Mouse (Mus musculus) neural tube, embryonic 15.5 days (tissue): Measurements from ENCODE around the gene Ube2o. TPM values are rescaled to one million over a fixed set of nuclear protein-coding genes. Genes with fewer than 3 reads are reported as not detected.

ENCODE experiments used
- ATAC-seq: fragments of 200-750 bp; cut with Nextera tagmentation; 2 replicates; pipeline ENCODE4 v1.8.0; 2017; ENCODE audit warnings: mild to moderate bottlenecking, moderate TSS enrichment, moderate library complexity; ENCODE audit not compliant: low FRiP score
- H3K27ac ChIP-seq: fragments of 300-500 bp; sonication (generic); replicated peaks from 2 replicates; pipeline ENCODE4 v1.5.1; 2015; ENCODE audit warnings: mild to moderate bottlenecking, inconsistent platforms
- H3K27me3 ChIP-seq: fragments of 300-500 bp; sonication (generic); replicated peaks from 2 replicates; pipeline ENCODE4 v1.6.1; 2015; ENCODE audit warnings: inconsistent platforms
- H3K36me3 ChIP-seq: fragments of 300-500 bp; sonication (generic); 2 replicates; pipeline ENCODE4 v1.6.1; 2015; ENCODE audit warnings: inconsistent platforms
- H3K4me1 ChIP-seq: fragments of 300-500 bp; sonication (generic); 2 replicates; pipeline ENCODE4 v1.6.1; 2015; ENCODE audit warnings: inconsistent platforms
- H3K4me2 ChIP-seq: fragments of 300-500 bp; sonication (generic); 2 replicates; pipeline ENCODE4 v1.6.1; 2015; ENCODE audit warnings: inconsistent platforms, mild to moderate bottlenecking, moderate library complexity
- H3K4me3 ChIP-seq: fragments of 300-500 bp; sonication (generic); replicated peaks from 2 replicates; pipeline ENCODE4 v1.5.1; 2015; ENCODE audit warnings: mild to moderate bottlenecking, inconsistent platforms
- H3K9ac ChIP-seq: fragments of 300-500 bp; sonication (generic); replicated peaks from 2 replicates; pipeline ENCODE4 v1.6.1; 2015; ENCODE audit warnings: mild to moderate bottlenecking, inconsistent platforms
- H3K9me3 ChIP-seq: fragments of 300-500 bp; sonication (generic); replicated peaks from 2 replicates; pipeline ENCODE4 v1.6.1; 2016; ENCODE audit warnings: inconsistent platforms
- WGBS: fragments of 180-500 bp; shearing (Covaris S2); methylation state at CpG from one replicate; pipeline ENCODE4 v1.1.7; 2015; ENCODE audit warnings: mixed read lengths; 5-methylcytosine and 5-hydroxymethylcytosine counted together
- polyA plus RNA-seq: library from polyadenylated mRNA; unstranded; fragments of >200 nt; fragmentation: Nextera tagmentation; extraction: Ambion mirVana; gene quantifications from 2 replicates; pipeline ENCODE4 v1.2.1, GENCODE M21; 2015

Gene Ube2o
- polyA plus RNA-seq, 1 experiment from 2014 or later: 32.4 TPM

GRCm38 (mm10) chr11:116592428-116592827 is 11.2 kb upstream of the Ube2o start:
- peak; percentile 77 for ATAC-seq
- H3K4me3 ChIP-seq: no peak overlapping the region
- no peaks in the 10 kb centered on the region for H3K9me3 ChIP-seq
- H3K9ac ChIP-seq: no peak overlapping the region
- H3K4me2 ChIP-seq: no peak overlapping the region
- no peaks in the 10 kb centered on the region for H3K36me3 ChIP-seq
- 0 out of 2 replicates have a peak overlapping the region, but pooled peaks have one; percentile 45 for H3K27ac ChIP-seq
- H3K4me1 ChIP-seq: peaks cover 18% of the 10 kb centered on the region
- H3K27me3 ChIP-seq: no peaks in the 10 kb centered on the region

GRCm38 (mm10) chr11:116591621-116592020 is 10.4 kb upstream of the Ube2o start:
- no peak overlapping the region for H3K4me3 ChIP-seq
- no peaks in the 10 kb centered on the region for H3K9me3 ChIP-seq
- 83% methylated on average over 4 of the region's 4 CpGs for WGBS
- H3K36me3 ChIP-seq: no peaks in the 10 kb centered on the region
- H3K9ac ChIP-seq: no peak overlapping the region
- no peak overlapping the region for H3K27ac ChIP-seq
- H3K4me1 ChIP-seq: peaks cover 25% of the 10 kb centered on the region
- no peak overlapping the region for H3K4me2 ChIP-seq
- no peak for ATAC-seq
- H3K27me3 ChIP-seq: no peaks in the 10 kb centered on the region

GRCm38 (mm10) chr11:116589574-116589973 is 8.3 kb upstream of the Ube2o start:
- peak overlapping the region; percentile 24 for H3K4me2 ChIP-seq
- no peak overlapping the region for H3K4me3 ChIP-seq
- H3K36me3 ChIP-seq: no peaks in the 10 kb centered on the region
- H3K9ac ChIP-seq: no peak overlapping the region
- no peak for ATAC-seq
- H3K4me1 ChIP-seq: peaks cover 26% of the 10 kb centered on the region
- 60% methylated on average over 8 of the region's 8 CpGs for WGBS
- H3K27me3 ChIP-seq: no peaks in the 10 kb centered on the region
- no peaks in the 10 kb centered on the region for H3K9me3 ChIP-seq
- H3K27ac ChIP-seq: no peak overlapping the region

DNA sequence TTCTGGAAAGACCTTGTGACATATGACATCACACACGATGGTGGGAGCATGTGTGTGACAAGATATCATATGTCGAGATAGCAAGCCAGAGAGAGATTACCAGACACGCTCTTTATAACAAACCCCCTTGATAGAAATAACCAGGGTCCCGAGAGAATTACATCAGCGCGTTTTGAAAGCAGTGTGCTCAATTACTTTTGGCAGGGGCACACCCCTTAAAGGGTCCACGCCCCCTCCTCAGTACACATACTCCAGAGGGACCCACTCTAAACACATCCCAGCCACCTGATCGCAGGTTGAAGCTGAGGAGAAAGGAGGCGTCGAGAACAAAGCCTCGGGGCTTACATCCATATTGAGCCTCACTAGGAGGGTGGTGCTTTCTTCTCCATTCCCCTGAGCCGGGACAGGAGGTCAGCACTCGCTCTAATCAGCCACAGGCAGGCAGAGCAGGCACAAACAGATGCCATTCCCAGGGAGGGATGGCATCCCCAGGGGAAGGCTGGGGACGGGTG is 7.8 kb upstream of the Ube2o start:
- Histone ChIP-seq H3K27ac (no peak overlapping the region), H3K4me1 (peaks cover 26% of the 10 kb centered on the region), H3K4me3 (no peak overlapping the region), H3K9me3 (no peaks in the 10 kb centered on the region), H3K27me3 (no peaks in the 10 kb centered on the region), H3K36me3 (no peaks in the 10 kb centered on the region), H3K9ac (no peak overlapping the region), H3K4me2 (peak overlapping the region; percentile 24)
- WGBS: 16% methylated on average over 14 of the region's 14 CpGs
- no peak for ATAC-seq

- peak; percentile 58; the same call in 1 of the 2 replicates for ATAC-seq
- 19% methylated on average over 23 of the region's 23 CpGs for WGBS
- H3K9me3 ChIP-seq: no peaks in the 10 kb centered on the region
- peak overlapping the region; percentile 19 for H3K4me3 ChIP-seq
- H3K27ac ChIP-seq: 0 out of 2 replicates have a peak overlapping the region, but pooled peaks have one; percentile 13
- no peaks in the 10 kb centered on the region for H3K27me3 ChIP-seq
- peak overlapping the region; percentile 47 for H3K4me2 ChIP-seq
- H3K9ac ChIP-seq: no peak overlapping the region
- H3K36me3 ChIP-seq: no peaks in the 10 kb centered on the region
- H3K4me1 ChIP-seq: peaks cover 15% of the 10 kb centered on the region
Observed at GRCm38 (mm10) chr11:116586801-116587631, 5.8 kb upstream of the Ube2o start.

GRCm38 (mm10) chr11:116586310-116586709 is 5.1 kb upstream of the Ube2o start, which contains the start of gene Aanat:
Gene Aanat, plus strand, starts transcription at chr11:116586432.
- H3K9me3 ChIP-seq: no peaks in the 10 kb centered on the region
- no peak within 1 kb of the TSS for H3K9ac ChIP-seq
- WGBS: 62% methylated on average over 5 of the region's 5 CpGs
- peak within 1 kb of the TSS; percentile 47 for H3K4me2 ChIP-seq
- ATAC-seq: no peak
- 0 out of 2 replicates have a peak within 1 kb of the TSS, but pooled peaks have one; percentile 13 for H3K27ac ChIP-seq
- H3K4me1 ChIP-seq: peaks cover 19% of the 10 kb centered on the region
- no peaks in the 10 kb centered on the region for H3K27me3 ChIP-seq
- H3K36me3 ChIP-seq: no peaks in the 10 kb centered on the region
- H3K4me3 ChIP-seq: peak within 1 kb of the TSS; percentile 19

DNA sequence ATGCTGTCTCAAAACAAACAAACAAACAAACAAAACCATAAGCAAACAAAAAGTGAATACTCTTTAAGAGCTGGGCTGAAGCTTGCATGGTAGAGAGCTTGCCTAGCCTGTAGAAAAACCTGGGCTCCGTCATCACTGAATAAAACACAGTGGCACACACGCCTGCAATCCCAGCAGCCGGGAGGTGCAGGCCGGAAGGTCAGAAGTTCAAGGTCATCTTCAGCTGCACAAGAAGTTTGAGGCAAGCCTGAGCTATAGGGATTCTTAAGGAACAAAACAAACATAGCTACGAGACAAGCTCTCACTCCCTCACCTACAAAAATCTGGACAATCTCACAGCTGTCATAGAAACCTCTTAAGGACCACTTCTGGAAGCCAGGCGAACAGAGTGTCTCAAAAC is 4.4 kb upstream of the Ube2o start:
- WGBS: 87% methylated on average over 6 of the region's 6 CpGs

GRCm38 (mm10) chr11:116580711-116581375 is 404 bp downstream of the Ube2o start:
- under 1% methylated on average over 83 of the region's 91 CpGs for WGBS
- H3K4me2 ChIP-seq: peak overlapping the region; percentile 70
- ATAC-seq: peak; percentile 80

More for the DNA sequence above, 4.4 kb upstream of the Ube2o start:
- no peaks in the 10 kb centered on the region for H3K27me3 ChIP-seq
- H3K4me1 ChIP-seq: peaks cover 19% of the 10 kb centered on the region
- H3K9me3 ChIP-seq: no peaks in the 10 kb centered on the region
- no peak overlapping the region for H3K27ac ChIP-seq
- H3K36me3 ChIP-seq: no peaks in the 10 kb centered on the region
- no peak for ATAC-seq
- no peak overlapping the region for H3K4me2 ChIP-seq
- no peak overlapping the region for H3K4me3 ChIP-seq
- no peak overlapping the region for H3K9ac ChIP-seq

GRCm38 (mm10) chr11:116580031-116580652 is 1.1 kb downstream of the Ube2o start:
- peak overlapping the region; percentile 98 for H3K4me3 ChIP-seq
- no peak; the same call in 1 of the 2 replicates for ATAC-seq
- peaks cover 54% of the 10 kb centered on the region for H3K4me1 ChIP-seq
- no peaks in the 10 kb centered on the region for H3K36me3 ChIP-seq
- no peaks in the 10 kb centered on the region for H3K27me3 ChIP-seq
- peak overlapping the region; percentile 91 for H3K27ac ChIP-seq
- H3K4me2 ChIP-seq: peak overlapping the region; percentile 70
- no peaks in the 10 kb centered on the region for H3K9me3 ChIP-seq
- 16% methylated on average over 10 of the region's 10 CpGs for WGBS
- H3K9ac ChIP-seq: peak overlapping the region; percentile 95

More at GRCm38 (mm10) chr11:116580711-116581375, 404 bp downstream of the Ube2o start:
- H3K36me3 ChIP-seq: no peaks in the 10 kb centered on the region
- H3K4me3 ChIP-seq: peak overlapping the region; percentile 98
- H3K27me3 ChIP-seq: no peaks in the 10 kb centered on the region
- peaks cover 47% of the 10 kb centered on the region for H3K4me1 ChIP-seq
- H3K27ac ChIP-seq: peak overlapping the region; percentile 91
- H3K9ac ChIP-seq: peak overlapping the region; percentile 95
- no peaks in the 10 kb centered on the region for H3K9me3 ChIP-seq

GRCm38 (mm10) chr11:116579280-116579679 is 2.0 kb downstream of the Ube2o start:
- no peak for ATAC-seq
- Histone ChIP-seq H3K4me2 (peak overlapping the region; percentile 70), H3K4me3 (peak overlapping the region; percentile 98; the same call in 1 of the 2 replicates), H3K27me3 (no peaks in the 10 kb centered on the region), H3K9ac (no peak overlapping the region), H3K36me3 (no peaks in the 10 kb centered on the region), H3K27ac (no peak overlapping the region), H3K9me3 (no peaks in the 10 kb centered on the region), H3K4me1 (peaks cover 63% of the 10 kb centered on the region)
- 88% methylated on average over 3 of the region's 3 CpGs for WGBS

DNA sequence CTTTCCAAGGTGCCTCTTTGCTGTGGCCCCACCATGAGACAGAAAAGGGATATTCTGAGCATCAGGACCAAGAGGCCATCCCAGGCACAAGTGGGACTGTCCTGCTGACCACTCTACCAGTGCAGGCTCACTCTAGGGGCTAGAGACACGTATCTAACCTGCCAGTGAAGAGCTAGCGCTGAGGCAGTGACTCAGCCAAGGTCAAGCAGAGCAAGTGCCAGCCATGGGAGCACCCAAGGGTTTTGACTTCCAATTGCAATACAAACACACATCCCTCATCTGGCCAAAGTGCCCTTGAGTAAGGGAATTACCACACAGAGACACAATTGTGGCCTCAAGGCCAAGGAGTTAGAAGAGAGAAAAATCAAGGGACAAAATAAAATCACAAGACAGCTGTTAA is 5.9 kb downstream of the Ube2o start:
- no peak overlapping the region for H3K27ac ChIP-seq
- H3K27me3 ChIP-seq: no peaks in the 10 kb centered on the region
- H3K4me1 ChIP-seq: peaks cover 95% of the 10 kb centered on the region
- no peaks in the 10 kb centered on the region for H3K36me3 ChIP-seq
- no peak overlapping the region for H3K4me3 ChIP-seq
- H3K9me3 ChIP-seq: no peaks in the 10 kb centered on the region
- ATAC-seq: no peak
- no peak overlapping the region for H3K4me2 ChIP-seq
- 75% methylated on average over 2 of the region's 2 CpGs for WGBS
- no peak overlapping the region for H3K9ac ChIP-seq
